ENCODE assay signal across 8 mouse cellular contexts in the genomic region with DNA sequence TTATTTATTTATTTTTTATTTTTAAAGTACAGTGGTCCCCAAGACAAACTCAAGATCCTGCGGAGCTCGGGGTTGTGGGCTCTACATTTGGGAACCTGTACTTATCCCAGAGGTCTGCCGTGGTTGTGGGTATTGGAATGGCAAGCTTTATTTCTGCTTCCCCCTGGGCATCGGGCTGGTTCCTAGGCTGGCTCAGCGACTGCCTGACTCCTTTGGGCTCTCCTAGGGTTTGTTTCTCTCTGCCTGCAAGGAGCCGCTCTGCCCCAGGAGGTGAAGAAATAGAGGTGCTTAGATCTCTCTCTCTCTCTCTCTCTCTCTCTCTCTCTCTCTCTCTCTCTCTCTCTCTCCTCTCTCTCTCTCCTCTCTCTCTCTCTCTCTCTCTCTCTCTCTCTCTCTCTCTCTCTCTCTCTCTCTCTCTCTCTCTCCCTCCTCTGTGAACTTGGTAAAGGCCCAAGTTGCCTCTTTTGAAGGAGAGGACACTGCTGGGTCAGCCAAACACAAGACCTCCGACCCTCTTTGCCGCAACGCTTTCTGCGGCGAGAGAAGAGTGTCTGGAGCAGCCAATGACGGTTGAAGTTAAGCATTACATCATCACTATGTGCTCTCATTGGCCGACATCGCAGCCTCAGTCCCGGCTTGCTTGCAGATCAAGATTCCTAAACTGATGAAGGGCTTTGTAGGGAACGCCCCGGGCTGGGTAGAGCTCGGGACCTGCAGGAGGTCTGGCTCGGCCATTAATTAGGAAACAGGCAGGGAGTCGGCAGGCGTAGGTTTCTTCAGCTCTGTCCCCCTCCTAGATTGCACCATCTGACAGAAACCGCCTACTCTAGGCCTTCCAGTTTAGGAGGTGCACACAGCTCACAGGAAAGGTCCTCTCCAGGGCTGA. TPM values are rescaled to one million over a fixed set of nuclear protein-coding genes. Genes with fewer than 3 reads are reported as not detected.
DNase-seq lines count a peak whose midpoint lies in the region; ATAC-seq lines count a peak whose summit lies in the region.

No protein-coding gene starts in this region.

- peak; percentile 81 for ATAC-seq in granulocyte monocyte progenitor cell, adult 5-6 weeks (replicated peaks; ENCODE audit: poor library complexity, severe bottlenecking)
- ATAC-seq in intestine, embryonic 15.5 days: peak; percentile 93
- ATAC-seq in megakaryocyte progenitor cell, adult 5-6 weeks (replicated peaks; ENCODE audit: poor library complexity): peak; percentile 78

- 0 out of 2 replicates have a peak, but pooled peaks cover 2% of the 10 kb centered on the region for H3K4me1 ChIP-seq in intestine, embryonic 15.5 days (replicated peaks)

- 11% methylated on average over 22 of the region's 22 CpGs for WGBS in intestine, embryonic 15.5 days

- no peaks in the 10 kb centered on the region for H3K27me3 ChIP-seq in intestine, embryonic 15.5 days (replicated peaks)

- no peaks in the 10 kb centered on the region for H3K36me3 ChIP-seq in intestine, embryonic 15.5 days

- DNase-seq in adrenal gland, postnatal 10 days: peak; percentile 56
- peak; percentile 92 for DNase-seq in embryo, embryonic 11 days
- peak; percentile 77 to 85 for DNase-seq in left cerebral cortex, postnatal 14 days (ENCODE audit: low spot score in 2 of 2)
- DNase-seq in right cerebral cortex, postnatal 14 days: peak; percentile 66
- DNase-seq in spleen, postnatal 36 days (ENCODE audit: low spot score in 2 of 2): no peak

- no peaks in the 10 kb centered on the region for H3K9me3 ChIP-seq in intestine, embryonic 15.5 days

- peak overlapping the region; percentile 49 for H3K4me2 ChIP-seq in intestine, embryonic 15.5 days (replicated peaks)

- no peak overlapping the region for H3K4me3 ChIP-seq in intestine, embryonic 15.5 days (replicated peaks)

- H3K27ac ChIP-seq in intestine, embryonic 15.5 days: no peak overlapping the region

- H3K9ac ChIP-seq in intestine, embryonic 15.5 days: no peak overlapping the region

- intact Hi-C loops in left cerebral cortex, postnatal 14 days (cut with DNase I): no loop called here

RNA-seq across cellular contexts. Expression of a gene that starts 42.9 kb away (rescaled TPM):
- total RNA-seq in adrenal gland, postnatal 10 days (2021): 100 to 1,000 TPM; 355 to 389 TPM
- total RNA-seq in granulocyte monocyte progenitor cell, adult 5-6 weeks (2014; fragmentation: Nextera tagmentation): 154 and 167 TPM in 2 replicates
- total RNA-seq in granulocyte monocyte progenitor cell, adult 5-6 weeks (2017): 549 and 572 TPM in 2 replicates
- 2,249 and 2,526 TPM in 2 replicates for polyA plus RNA-seq in intestine, embryonic 15.5 days (2015; fragmentation: Nextera tagmentation; extraction: Ambion mirVana)
- 1,000 to 10,000 TPM; 2,240 to 2,371 TPM for total RNA-seq in left cerebral cortex, postnatal 14 days (2021)
- 340 and 447 TPM in 2 replicates for total RNA-seq in megakaryocyte progenitor cell, adult 5-6 weeks (2015)
- total RNA-seq in megakaryocyte progenitor cell, adult 5-6 weeks (2017): 536 and 549 TPM in 2 replicates

Comparison
In these comparisons a context has a peak if more than half of its experiments do, and no peak if none do; other contexts are left out.
1. DNase-seq: peak in adrenal gland, postnatal 10 days (single experiment), embryo, embryonic 11 days (single experiment), left cerebral cortex, postnatal 14 days (2 of 2) and right cerebral cortex, postnatal 14 days (single experiment); none in spleen, postnatal 36 days (0 of 2).
2. Peak in every context shown above with its lines, with median percentiles within 50 percentile points of each other: ATAC-seq.